Mouse (Mus musculus): ENCODE results near the gene Gm10188. TPM values are rescaled to one million over a fixed set of nuclear protein-coding genes. Genes with fewer than 3 reads are reported as not detected.

Gm10188 gene
- polyA plus RNA-seq, 1 experiment from 2014 or later: not detected

DNA sequence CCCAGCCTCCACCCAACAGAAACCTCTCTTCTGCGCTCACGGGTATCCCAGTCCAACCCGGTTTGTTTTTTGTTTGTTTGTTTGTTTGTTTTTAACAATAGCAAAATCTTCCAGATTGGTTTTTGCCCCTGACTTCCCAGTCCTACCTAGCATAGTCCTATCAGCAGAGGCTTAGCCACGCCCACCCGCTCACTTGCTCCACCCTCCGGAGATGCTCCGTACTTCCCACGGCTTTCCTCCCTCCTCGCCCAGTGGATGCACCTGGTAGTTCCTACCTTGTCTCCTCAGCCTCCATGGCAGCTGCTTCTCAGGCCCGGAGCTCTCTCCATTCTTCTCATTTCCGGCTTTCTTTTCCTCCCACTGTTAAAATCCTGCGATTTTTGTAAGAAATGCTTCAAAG lies 4.0 kb upstream of the Gm10188 start:
- Histone ChIP-seq H3K9me3 (ENCODE audit: control insufficient read depth, low read length) (no peaks in the 10 kb centered on the region), H3K27me3 (replicated peaks; ENCODE audit: control insufficient read depth, insufficient read depth, low read length) (no peaks in the 10 kb centered on the region), H3K4me1 (ENCODE audit: control insufficient read depth, insufficient read depth, low read length) (no peaks in the 10 kb centered on the region), H3K27ac (ENCODE audit: low read length) (no peak overlapping the region), H3K4me2 (ENCODE audit: low read depth, low read length) (no peak overlapping the region), H3K9ac (ENCODE audit: low read depth, low read length) (no peak overlapping the region), H3K4me3 (ENCODE audit: low read length) (no peak overlapping the region), H3K36me3 (ENCODE audit: control insufficient read depth, insufficient read depth, low read length) (no peaks in the 10 kb centered on the region)
- WGBS: 18% methylated on average over 12 of the region's 12 CpGs
- no peak for ATAC-seq

DNA sequence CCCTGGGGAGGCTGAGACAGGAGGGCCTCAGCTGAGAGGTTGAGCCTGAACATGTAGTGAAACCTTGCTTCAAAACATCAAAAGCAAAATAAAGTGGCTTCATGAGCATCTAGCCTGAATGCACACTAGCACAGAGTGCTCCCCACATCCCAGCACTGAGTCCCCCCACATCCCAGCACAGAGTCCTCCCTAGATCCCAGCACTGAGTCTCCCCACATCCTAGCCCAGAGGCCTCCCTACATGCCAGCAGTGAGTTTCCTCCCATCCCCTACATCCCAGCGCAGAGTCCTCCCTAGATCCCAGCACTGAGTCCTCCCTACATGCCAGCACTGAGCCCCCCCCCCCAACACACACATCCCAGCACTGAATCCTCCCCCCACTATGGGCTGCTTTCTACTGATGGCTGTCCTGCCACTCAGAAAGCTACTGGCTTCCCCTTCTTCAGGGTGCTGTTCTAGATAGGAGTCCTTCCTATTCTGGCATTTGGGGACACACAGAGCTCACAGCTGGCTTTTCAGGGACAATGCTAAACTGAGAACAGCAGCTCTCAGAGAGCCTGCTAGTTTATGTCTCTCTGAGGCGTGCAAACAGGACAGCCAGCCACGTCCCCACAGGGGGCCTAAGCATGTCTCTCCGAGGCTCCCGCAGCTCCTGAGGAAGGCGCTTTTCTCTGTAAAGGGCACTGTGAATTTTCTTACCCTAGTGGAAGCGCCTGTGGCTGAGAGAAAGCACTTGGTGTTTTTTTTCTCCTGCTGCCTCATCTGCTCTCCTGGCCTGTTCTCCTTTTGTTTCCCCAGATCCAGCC lies 2.1 kb upstream of the Gm10188 start:
- Histone ChIP-seq H3K9ac (ENCODE audit: low read depth, low read length) (no peak overlapping the region), H3K4me2 (ENCODE audit: low read depth, low read length) (no peak overlapping the region), H3K9me3 (ENCODE audit: control insufficient read depth, low read length) (no peaks in the 10 kb centered on the region), H3K36me3 (ENCODE audit: control insufficient read depth, insufficient read depth, low read length) (no peaks in the 10 kb centered on the region), H3K27me3 (replicated peaks; ENCODE audit: control insufficient read depth, insufficient read depth, low read length) (no peaks in the 10 kb centered on the region), H3K27ac (ENCODE audit: low read length) (no peak overlapping the region), H3K4me3 (ENCODE audit: low read length) (no peak overlapping the region), H3K4me1 (ENCODE audit: control insufficient read depth, insufficient read depth, low read length) (no peaks in the 10 kb centered on the region)
- WGBS: 59% methylated on average over 7 of the region's 7 CpGs
- ATAC-seq: no peak

GRCm38 (mm10) chr1:132226297-132227080 lies 3.1 kb downstream of the Gm10188 start:
- Histone ChIP-seq H3K4me2 (ENCODE audit: low read depth, low read length) (no peak overlapping the region), H3K27me3 (replicated peaks; ENCODE audit: control insufficient read depth, insufficient read depth, low read length) (no peaks in the 10 kb centered on the region), H3K36me3 (ENCODE audit: control insufficient read depth, insufficient read depth, low read length) (no peaks in the 10 kb centered on the region), H3K9me3 (ENCODE audit: control insufficient read depth, low read length) (no peaks in the 10 kb centered on the region), H3K4me3 (ENCODE audit: low read length) (no peak overlapping the region), H3K4me1 (ENCODE audit: control insufficient read depth, insufficient read depth, low read length) (no peaks in the 10 kb centered on the region), H3K9ac (ENCODE audit: low read depth, low read length) (no peak overlapping the region), H3K27ac (ENCODE audit: low read length) (no peak overlapping the region)
- ATAC-seq: no peak
- 71% methylated on average over 12 of the region's 13 CpGs for WGBS

DNA sequence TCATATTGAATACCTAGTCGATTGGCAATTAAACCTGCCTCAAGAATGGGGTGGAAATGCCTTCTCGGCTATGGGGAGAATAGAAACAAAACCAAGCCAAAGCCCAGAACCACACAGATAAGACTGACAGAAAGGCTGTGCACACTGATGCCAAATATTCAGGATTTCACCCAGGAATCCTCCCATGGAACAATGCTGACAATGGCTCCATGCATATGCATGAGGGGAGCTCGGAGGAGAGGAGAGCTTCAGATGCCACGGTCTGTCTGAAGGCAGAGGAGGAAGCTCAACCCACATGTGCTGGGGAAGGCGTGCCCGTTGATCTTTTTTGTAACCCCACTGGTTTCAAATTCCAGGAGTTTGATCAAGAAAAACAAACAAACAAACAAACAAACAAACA lies 7.4 kb downstream of the Gm10188 start:
- Histone ChIP-seq H3K27ac (ENCODE audit: low read length) (no peak overlapping the region), H3K4me1 (ENCODE audit: control insufficient read depth, insufficient read depth, low read length) (no peaks in the 10 kb centered on the region), H3K4me3 (ENCODE audit: low read length) (no peak overlapping the region), H3K9me3 (ENCODE audit: control insufficient read depth, low read length) (no peaks in the 10 kb centered on the region), H3K36me3 (ENCODE audit: control insufficient read depth, insufficient read depth, low read length) (no peaks in the 10 kb centered on the region), H3K9ac (ENCODE audit: low read depth, low read length) (no peak overlapping the region), H3K27me3 (replicated peaks; ENCODE audit: control insufficient read depth, insufficient read depth, low read length) (no peaks in the 10 kb centered on the region), H3K4me2 (ENCODE audit: low read depth, low read length) (no peak overlapping the region)
- no peak for ATAC-seq
- WGBS: 30% methylated on average over 6 of the region's 6 CpGs

DNA sequence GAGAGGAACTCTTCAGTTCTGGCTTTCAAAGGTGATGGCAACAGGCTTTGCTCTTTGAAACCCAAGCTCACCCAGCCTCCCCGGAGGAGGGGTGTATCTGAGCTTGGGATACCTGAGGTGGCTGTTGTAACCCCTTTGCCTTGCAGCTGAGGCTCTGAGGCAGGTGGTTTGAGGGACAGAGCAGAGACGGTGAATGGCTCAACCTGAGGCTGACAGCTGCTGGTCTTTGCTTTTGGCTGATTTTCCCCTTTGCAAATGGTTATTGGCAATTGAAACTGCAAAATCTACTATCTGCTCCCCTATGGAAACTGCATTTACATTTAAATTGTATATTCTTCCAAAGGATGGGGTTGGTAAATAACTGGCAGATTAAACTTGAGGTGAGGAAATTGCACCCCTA lies 7.9 kb downstream of the Gm10188 start:
- no peaks in the 10 kb centered on the region for H3K4me1 ChIP-seq (ENCODE audit: control insufficient read depth, insufficient read depth, low read length)
- no peak overlapping the region for H3K4me2 ChIP-seq (ENCODE audit: low read depth, low read length)
- no peaks in the 10 kb centered on the region for H3K9me3 ChIP-seq (ENCODE audit: control insufficient read depth, low read length)
- H3K36me3 ChIP-seq (ENCODE audit: control insufficient read depth, insufficient read depth, low read length): no peaks in the 10 kb centered on the region
- no peak overlapping the region for H3K4me3 ChIP-seq (ENCODE audit: low read length)
- H3K27me3 ChIP-seq (replicated peaks; ENCODE audit: control insufficient read depth, insufficient read depth, low read length): no peaks in the 10 kb centered on the region
- no peak overlapping the region for H3K27ac ChIP-seq (ENCODE audit: low read length)
- no peak overlapping the region for H3K9ac ChIP-seq (ENCODE audit: low read depth, low read length)
- 45% methylated on average over 2 of the region's 2 CpGs for WGBS
- ATAC-seq: no peak

DNA sequence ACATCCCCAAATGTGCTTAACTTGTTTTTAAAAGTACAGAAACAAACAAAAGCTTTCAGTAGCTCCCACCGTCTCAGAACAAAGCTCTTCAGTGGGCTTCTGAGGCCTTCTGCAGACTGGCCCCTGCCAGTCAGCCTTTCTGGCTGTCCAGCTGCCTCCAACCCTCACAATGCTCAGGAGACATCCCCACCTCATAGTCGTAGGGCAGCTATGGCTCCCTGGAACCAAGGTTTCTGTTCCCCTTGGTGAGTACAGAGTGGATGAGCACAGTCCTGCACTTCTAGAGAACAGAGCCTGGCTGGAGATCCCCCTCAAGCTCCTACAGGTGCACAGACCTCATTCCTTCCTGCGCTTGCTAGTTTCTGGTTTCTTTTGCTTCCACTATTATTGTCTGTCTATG lies 13.3 kb downstream of the Gm10188 start:
- no peak for ATAC-seq
- Histone ChIP-seq H3K4me1 (ENCODE audit: control insufficient read depth, insufficient read depth, low read length) (no peaks in the 10 kb centered on the region), H3K36me3 (ENCODE audit: control insufficient read depth, insufficient read depth, low read length) (no peaks in the 10 kb centered on the region), H3K4me3 (ENCODE audit: low read length) (no peak overlapping the region), H3K27me3 (replicated peaks; ENCODE audit: control insufficient read depth, insufficient read depth, low read length) (peaks cover under 1% of the 10 kb centered on the region; the same call in 1 of the 2 replicates), H3K9ac (ENCODE audit: low read depth, low read length) (no peak overlapping the region), H3K9me3 (ENCODE audit: control insufficient read depth, low read length) (no peaks in the 10 kb centered on the region), H3K27ac (ENCODE audit: low read length) (no peak overlapping the region), H3K4me2 (ENCODE audit: low read depth, low read length) (no peak overlapping the region)
- 68% methylated on average over 3 of the region's 3 CpGs for WGBS

DNA sequence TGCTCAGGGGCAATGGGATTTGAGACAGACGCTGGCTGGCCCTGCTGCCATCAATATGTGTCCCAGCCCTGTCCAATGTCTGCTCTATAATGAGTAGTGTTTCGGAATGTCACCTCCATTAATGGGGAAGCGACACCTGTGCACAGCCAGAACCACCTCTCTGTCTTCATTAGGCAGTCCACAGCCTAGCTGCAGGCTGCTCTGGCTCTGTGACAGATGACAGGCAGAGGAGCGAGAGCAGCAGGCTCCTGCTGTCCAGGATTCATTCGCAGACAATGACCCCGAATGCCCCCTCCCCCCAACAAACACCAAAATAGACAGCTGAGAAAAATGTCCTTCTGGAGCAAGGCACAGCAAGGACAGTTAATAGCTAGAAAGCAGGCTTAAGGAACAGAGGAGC lies 16.5 kb downstream of the Gm10188 start:
- WGBS: 38% methylated on average over 6 of the region's 6 CpGs
- H3K27me3 ChIP-seq (replicated peaks; ENCODE audit: control insufficient read depth, insufficient read depth, low read length): peaks cover 10% of the 10 kb centered on the region; the same call in 1 of the 2 replicates
- H3K9ac ChIP-seq (ENCODE audit: low read depth, low read length): no peak overlapping the region
- no peak overlapping the region for H3K4me2 ChIP-seq (ENCODE audit: low read depth, low read length)
- H3K4me1 ChIP-seq (ENCODE audit: control insufficient read depth, insufficient read depth, low read length): no peaks in the 10 kb centered on the region
- H3K27ac ChIP-seq (ENCODE audit: low read length): no peak overlapping the region
- no peaks in the 10 kb centered on the region for H3K36me3 ChIP-seq (ENCODE audit: control insufficient read depth, insufficient read depth, low read length)
- H3K9me3 ChIP-seq (ENCODE audit: control insufficient read depth, low read length): no peaks in the 10 kb centered on the region
- ATAC-seq: no peak
- H3K4me3 ChIP-seq (ENCODE audit: low read length): no peak overlapping the region

DNA sequence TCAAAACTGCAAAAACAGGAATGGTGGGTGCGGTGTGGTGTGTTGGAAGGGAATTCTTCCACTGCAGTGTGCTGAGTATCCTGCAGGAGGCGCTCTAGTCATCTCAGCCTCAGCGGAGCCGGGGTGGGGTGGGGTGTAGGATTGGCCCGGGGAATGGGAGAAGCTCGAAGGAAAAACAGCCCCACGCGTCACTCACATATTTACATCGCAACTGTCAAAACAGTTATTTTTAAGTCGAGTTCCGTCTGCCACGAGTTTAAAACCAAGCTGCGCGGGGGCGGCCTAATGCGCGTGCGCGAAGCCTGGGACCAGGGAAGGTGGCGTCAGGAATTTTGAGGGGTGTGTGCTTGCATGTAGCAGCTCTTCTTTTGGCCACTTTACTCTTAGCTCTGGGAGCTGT lies 17.3 kb downstream of the Gm10188 start:
- H3K4me2 ChIP-seq (ENCODE audit: low read depth, low read length): peak overlapping the region; percentile 49
- H3K27ac ChIP-seq (ENCODE audit: low read length): no peak overlapping the region
- WGBS: 4% methylated on average over 20 of the region's 20 CpGs
- ATAC-seq: no peak; the same call in 1 of the 2 replicates
- no peaks in the 10 kb centered on the region for H3K4me1 ChIP-seq (ENCODE audit: control insufficient read depth, insufficient read depth, low read length)
- peaks cover 11% of the 10 kb centered on the region; the same call in 1 of the 2 replicates for H3K27me3 ChIP-seq (replicated peaks; ENCODE audit: control insufficient read depth, insufficient read depth, low read length)
- no peak overlapping the region for H3K9ac ChIP-seq (ENCODE audit: low read depth, low read length)
- H3K4me3 ChIP-seq (ENCODE audit: low read length): peak overlapping the region; percentile 36
- no peaks in the 10 kb centered on the region for H3K36me3 ChIP-seq (ENCODE audit: control insufficient read depth, insufficient read depth, low read length)
- no peaks in the 10 kb centered on the region for H3K9me3 ChIP-seq (ENCODE audit: control insufficient read depth, low read length)

- H3K9ac ChIP-seq (ENCODE audit: low read depth, low read length): no peak overlapping the region
- H3K27ac ChIP-seq (ENCODE audit: low read length): no peak overlapping the region
- H3K9me3 ChIP-seq (ENCODE audit: control insufficient read depth, low read length): no peaks in the 10 kb centered on the region
- WGBS: 39% methylated on average over 12 of the region's 12 CpGs
- no peaks in the 10 kb centered on the region for H3K36me3 ChIP-seq (ENCODE audit: control insufficient read depth, insufficient read depth, low read length)
- no peak overlapping the region for H3K4me3 ChIP-seq (ENCODE audit: low read length)
- H3K27me3 ChIP-seq (replicated peaks; ENCODE audit: control insufficient read depth, insufficient read depth, low read length): peaks cover 11% of the 10 kb centered on the region; the same call in 1 of the 2 replicates
- ATAC-seq: no peak
- H3K4me1 ChIP-seq (ENCODE audit: control insufficient read depth, insufficient read depth, low read length): no peaks in the 10 kb centered on the region
- no peak overlapping the region; the same call in 1 of the 2 replicates for H3K4me2 ChIP-seq (ENCODE audit: low read depth, low read length)
Measured at GRCm38 (mm10) chr1:132211672-132212071, 17.9 kb downstream of the Gm10188 start.
